Mouse (Mus musculus): ENCODE measurements at regions not wholly inside any gene's neighbourhood (a gene's known extent, or its start where the extent isn't known, plus 50 kb on each side); places are given as distances from the start of the nearest gene placed in this dataset.

DNA sequence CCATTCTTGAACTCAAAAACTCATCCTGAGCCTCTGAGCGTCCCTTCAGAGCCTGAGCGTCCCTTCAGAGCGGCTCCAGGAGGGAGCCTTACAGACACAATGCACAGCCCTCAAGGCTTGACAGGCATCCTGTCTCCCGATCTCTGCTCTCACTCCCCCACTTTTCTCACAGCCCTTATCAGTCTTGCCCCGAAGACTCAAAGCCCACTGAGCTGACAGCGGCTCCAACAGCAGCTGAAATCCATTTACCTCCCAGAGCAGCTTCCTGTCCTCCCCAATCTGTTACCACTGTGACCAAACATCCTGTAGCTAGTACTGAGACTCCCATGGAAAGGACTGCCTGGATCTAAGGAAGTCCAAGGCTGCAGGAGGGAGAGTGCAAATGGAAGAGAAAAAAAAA is 158.6 kb upstream of the Clint1 start:
- TF ChIP-seq CTCF (IDR thresholded peaks at IDR 0.05; ENCODE audit: extremely low read depth, insufficient read depth, insufficient read length, insufficient replicate concordance) (no peak), POLR2A (IDR thresholded peaks at IDR 0.05; ENCODE audit: low read depth, low read length) (no peak)

All from spleen, adult 2 months (tissue).